29 mouse cellular contexts compared by ENCODE assay signal in the genomic region with DNA sequence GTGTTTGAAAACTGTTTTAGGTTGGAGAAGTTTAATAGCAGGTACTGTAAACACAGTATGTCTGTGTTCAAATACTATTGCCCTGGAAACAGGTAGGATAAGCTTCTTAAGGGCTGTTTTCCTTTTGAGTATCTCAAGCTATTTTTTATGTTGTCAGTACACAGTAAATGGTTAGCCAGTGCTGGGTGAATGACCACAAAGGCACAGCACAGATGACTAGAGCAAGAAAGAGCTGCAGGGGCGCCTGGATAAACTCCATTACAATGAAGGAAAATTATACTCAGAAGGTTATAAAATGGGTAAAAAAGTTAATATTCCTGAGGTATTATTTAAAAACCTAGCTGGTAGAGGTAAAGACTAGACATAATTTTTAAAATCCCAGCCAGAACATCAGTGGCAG.
"Had no signal": no experiment of that assay in that cellular context is flagged by ENCODE, and none has a peak within 500 bp of the region (broad histone marks: within the 10 kb centered on the region; RNA-seq: fewer than 3 reads in every experiment).

No protein-coding gene starts in this region.

- H3K27ac ChIP-seq: hindbrain, postnatal 0 days; layer of hippocampus, adult 2 months; left cerebral cortex, adult 2 months; limb, embryonic 12.5 days; limb, embryonic 15.5 days; liver, embryonic 14.5 days; midbrain, embryonic 10.5 days; midbrain, embryonic 13.5 days; neural tube, embryonic 13.5 days had no signal

- H3K4me3 ChIP-seq: layer of hippocampus, adult 2 months; left cerebral cortex, adult 2 months; limb, embryonic 12.5 days; limb, embryonic 15.5 days; megakaryocyte, embryonic 14.5 days; midbrain, embryonic 10.5 days; midbrain, embryonic 13.5 days; myocyte; neural tube, embryonic 13.5 days; stomach, embryonic 15.5 days had no signal

- H3K4me1 ChIP-seq: limb, embryonic 12.5 days; limb, embryonic 15.5 days; megakaryocyte, embryonic 14.5 days; midbrain, embryonic 10.5 days; midbrain, embryonic 13.5 days; neural tube, embryonic 13.5 days; stomach, embryonic 15.5 days had no signal

- H3K4me2 ChIP-seq: limb, embryonic 12.5 days; limb, embryonic 15.5 days; liver, embryonic 11.5 days; lung, embryonic 14.5 days; midbrain, embryonic 13.5 days; neural tube, embryonic 13.5 days; stomach, embryonic 15.5 days had no signal

- ATAC-seq: hindbrain, postnatal 0 days; inflammation-experienced regulatory T-cells, adult 6 months; intestine, embryonic 16.5 days; liver, postnatal 0 days; lung, postnatal 0 days; midbrain, embryonic 13.5 days; midbrain, embryonic 16.5 days had no signal

- H3K36me3 ChIP-seq: limb, embryonic 12.5 days; limb, embryonic 15.5 days; midbrain, embryonic 10.5 days; midbrain, embryonic 13.5 days; neural tube, embryonic 13.5 days; stomach, embryonic 15.5 days had no signal

- H3K27me3 ChIP-seq: limb, embryonic 12.5 days; limb, embryonic 15.5 days; midbrain, embryonic 13.5 days; neural tube, embryonic 13.5 days; stomach, embryonic 15.5 days had no signal

- H3K9ac ChIP-seq: limb, embryonic 12.5 days; limb, embryonic 15.5 days; liver, embryonic 14.5 days; liver, postnatal 0 days; lung, embryonic 14.5 days; midbrain, embryonic 13.5 days; neural tube, embryonic 13.5 days; stomach, embryonic 15.5 days had no signal

- DNase-seq: layer of hippocampus, adult 9-11 months; layer of hippocampus, postnatal 36 days; left cerebral cortex, postnatal 4 days; liver, postnatal 0 days; lung, embryonic 14.5 days; lung, postnatal 36 days; retina, postnatal 1 day; right cerebral cortex, postnatal 25 days; spleen, adult 18-20 months; thymus, adult 2 months; thymus, postnatal 14 days; thymus, postnatal 4 days had no signal

- H3K9me3 ChIP-seq: limb, embryonic 12.5 days; limb, embryonic 15.5 days; midbrain, embryonic 10.5 days; midbrain, embryonic 13.5 days; neural tube, embryonic 13.5 days; stomach, embryonic 15.5 days had no signal
